Comparison of ENCODE assay signal across 23 mouse cellular contexts in genomic region chr6:15396462-15396861, GRCm38 (mm10).
"Had no signal": no experiment of that assay in that cellular context is flagged by ENCODE, and none has a peak within 500 bp of the region (broad histone marks: within the 10 kb centered on the region; RNA-seq: fewer than 3 reads in every experiment).

No protein-coding gene starts in this region.

- H3K27ac ChIP-seq: limb, embryonic 10.5 days; limb, embryonic 13.5 days; liver, embryonic 12.5 days; liver, embryonic 15.5 days; lung, embryonic 15.5 days; midbrain, embryonic 10.5 days; neural tube, embryonic 12.5 days; neural tube, embryonic 15.5 days; stomach, postnatal 0 days had no signal

- H3K27me3 ChIP-seq: limb, embryonic 13.5 days; liver, embryonic 12.5 days; liver, embryonic 15.5 days; lung, embryonic 15.5 days; megakaryocyte, embryonic 14.5 days; neural tube, embryonic 12.5 days had no signal

- H3K9ac ChIP-seq: limb, embryonic 13.5 days; liver, embryonic 12.5 days; liver, embryonic 15.5 days; lung, embryonic 15.5 days; neural tube, embryonic 12.5 days; neural tube, embryonic 15.5 days had no signal

- H3K4me1 ChIP-seq: limb, embryonic 13.5 days; liver, embryonic 12.5 days; liver, embryonic 15.5 days; lung, embryonic 15.5 days; megakaryocyte, embryonic 14.5 days; neural tube, embryonic 15.5 days had no signal

- H3K36me3 ChIP-seq: limb, embryonic 10.5 days; liver, embryonic 12.5 days; liver, embryonic 15.5 days; neural tube, embryonic 12.5 days; neural tube, embryonic 15.5 days had no signal

- DNase-seq: kidney, adult 18-20 months; kidney, adult 9 months; kidney, postnatal 14 days; kidney, postnatal 4 days; liver; lung, adult 18-20 months; lung, postnatal 10 days; lung, postnatal 36 days; midbrain, embryonic 14.5 days; right cerebral cortex, postnatal 4 days; thymus, adult 2 months; thymus, postnatal 14 days; thymus, postnatal 4 days had no signal

- H3K4me3 ChIP-seq: limb, embryonic 10.5 days; limb, embryonic 13.5 days; liver, embryonic 12.5 days; liver, embryonic 15.5 days; lung, embryonic 15.5 days; megakaryocyte, embryonic 14.5 days; midbrain, embryonic 10.5 days; neural tube, embryonic 12.5 days; neural tube, embryonic 15.5 days had no signal

- ATAC-seq: liver, embryonic 12.5 days had no signal

- H3K4me2 ChIP-seq: limb, embryonic 13.5 days; liver, embryonic 12.5 days; liver, embryonic 15.5 days; lung, embryonic 15.5 days; neural tube, embryonic 12.5 days; neural tube, embryonic 15.5 days had no signal

- H3K9me3 ChIP-seq: limb, embryonic 10.5 days; limb, embryonic 13.5 days; liver, embryonic 12.5 days; liver, embryonic 15.5 days; lung, embryonic 15.5 days; megakaryocyte, embryonic 14.5 days; midbrain, embryonic 10.5 days; neural tube, embryonic 12.5 days; neural tube, embryonic 15.5 days had no signal
